Mouse (Mus musculus) fat pad, adult 2 months (tissue): ENCODE results near the gene Mfsd4b2.
"Not testable (repeated sequence)": the region's sequence is repeated elsewhere in the genome, so short reads cannot be mapped to it uniquely, and the experiment has no call there.

Experiments used
- DNase-seq: peaks from one replicate; pipeline ENCODE4 v3.0.0-alpha.2; 2011; ENCODE audit warnings: low read depth, low spot score; ENCODE audit errors: extremely low read depth

The Mfsd4b2 gene

DNA sequence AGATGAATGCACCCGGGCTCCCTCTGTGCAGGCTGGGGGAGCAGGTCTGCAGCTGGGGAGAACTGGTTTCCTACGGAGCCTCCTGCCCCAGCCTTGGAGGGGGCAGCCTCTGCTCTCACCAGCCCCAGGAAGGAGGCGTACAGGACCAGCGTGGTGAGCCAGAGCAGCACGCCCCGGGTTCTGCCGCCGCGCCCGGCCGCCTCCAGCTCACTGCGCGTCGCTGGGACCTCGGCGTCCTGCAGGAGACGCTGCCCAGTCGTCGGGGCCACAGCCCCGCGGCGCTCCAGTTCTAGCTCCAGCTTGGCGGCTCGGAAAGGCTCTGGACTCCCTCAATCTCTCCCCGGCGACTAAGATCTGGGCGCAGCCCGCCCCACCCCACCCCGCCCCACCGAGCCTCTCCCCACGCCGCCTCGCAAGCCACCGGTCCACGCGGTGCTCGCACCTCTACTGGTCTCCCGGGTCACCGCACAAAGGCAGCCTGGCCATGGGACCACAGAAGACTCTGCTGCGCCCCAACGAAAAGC is at the start of gene Mfsd4b2:
Mfsd4b2 (minus strand) TSS at position 308 of the 524 bp plus-strand sequence.
- no peak for DNase-seq

GRCm38 (mm10) chr10:39975771-39976170 is 49.0 kb upstream of the Mfsd4b2 start:
- no peak for DNase-seq

- DNase-seq, result no peak
Observed at GRCm38 (mm10) chr10:39974982-39975381, 48.3 kb upstream of the Mfsd4b2 start.

DNA sequence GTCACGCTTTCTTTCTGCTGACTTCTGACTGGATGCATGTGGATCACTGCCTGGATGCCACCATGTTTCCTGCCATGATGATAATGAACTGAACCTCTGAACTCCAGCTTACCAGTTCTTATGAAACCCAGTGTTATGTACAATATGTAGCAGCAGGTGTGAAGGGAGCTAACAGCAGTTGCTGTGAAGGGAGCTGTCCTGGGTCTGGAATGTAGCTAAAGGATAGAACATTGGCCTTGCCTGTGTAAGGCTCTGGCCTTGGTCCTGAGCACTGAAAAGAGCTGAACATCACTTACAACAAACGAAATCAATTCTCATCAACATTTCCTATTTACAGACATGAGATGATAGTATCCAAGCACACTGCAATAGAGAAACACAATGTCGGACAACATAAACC is 40.8 kb upstream of the Mfsd4b2 start:
- DNase-seq, result no peak

GRCm38 (mm10) chr10:39961906-39962305 is 35.2 kb upstream of the Mfsd4b2 start:
- DNase-seq, result no peak

- DNase-seq, result no peak
Observed at GRCm38 (mm10) chr10:39960441-39960822, 33.7 kb upstream of the Mfsd4b2 start.

DNA sequence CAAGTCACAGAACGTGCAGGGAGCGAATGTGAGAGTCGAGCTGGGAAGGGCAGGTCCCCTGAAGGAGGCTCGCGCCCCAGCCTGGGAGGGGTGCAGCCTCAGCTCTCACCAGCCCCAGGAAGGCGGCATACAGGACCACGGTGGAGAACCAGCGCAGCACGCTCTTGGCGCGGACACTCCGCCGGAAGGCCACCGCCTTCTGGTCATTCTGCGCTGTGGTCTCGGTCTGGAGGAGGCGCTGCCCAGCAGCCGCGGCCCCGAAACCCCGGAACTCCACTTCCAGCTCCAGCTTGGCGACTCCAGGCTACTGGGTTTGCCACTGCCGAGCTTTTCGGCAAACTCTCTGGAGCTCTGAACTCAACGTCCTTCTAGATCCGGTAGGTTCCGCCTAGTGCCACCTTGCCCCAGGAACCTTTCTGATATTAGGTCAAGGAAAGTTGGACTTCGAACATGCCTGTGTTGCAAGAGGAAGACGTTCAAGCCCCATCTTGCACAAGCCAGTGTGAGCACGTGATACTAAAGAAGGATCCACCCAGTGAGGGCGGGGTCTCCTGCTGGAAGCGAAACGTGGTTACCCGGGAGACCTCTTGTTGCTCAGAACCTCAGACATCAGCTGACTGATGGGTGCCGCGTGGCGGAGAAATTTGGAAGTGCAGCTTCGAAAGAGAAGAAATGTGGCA is 33.2 kb upstream of the Mfsd4b2 start, which contains the start of gene Mfsd4b3:
Mfsd4b3 (minus strand) TSS at position 393 of the 680 bp plus-strand sequence.
- DNase-seq, result peak; percentile 94

GRCm38 (mm10) chr10:39958266-39958665 is 31.5 kb upstream of the Mfsd4b2 start:
- no peak for DNase-seq

DNA sequence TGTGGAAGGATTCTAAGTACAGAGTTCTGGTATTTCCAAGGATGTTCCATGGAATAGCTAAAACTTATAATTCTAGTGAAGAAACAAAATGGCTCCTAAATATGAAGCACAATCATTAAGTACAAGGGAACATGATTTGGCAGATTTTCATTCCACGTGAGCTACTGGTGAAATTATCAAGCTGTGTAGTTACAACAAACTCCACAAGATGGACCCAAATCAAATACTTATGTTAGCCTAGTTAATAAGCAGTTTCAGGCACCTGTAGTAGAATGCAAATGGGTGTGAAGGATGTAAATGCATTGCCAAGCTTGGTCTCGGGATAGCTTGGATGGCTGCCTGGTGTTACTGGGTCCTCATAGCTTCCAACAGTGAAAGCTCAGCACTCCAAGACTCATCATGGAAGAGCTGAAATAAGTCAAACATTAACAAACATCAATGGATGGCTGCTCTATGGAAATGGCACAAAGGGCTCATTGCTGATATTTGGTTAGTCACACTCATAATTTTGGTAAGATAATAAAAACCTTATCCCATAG is 29.7 kb upstream of the Mfsd4b2 start:
- DNase-seq, result no peak

DNA sequence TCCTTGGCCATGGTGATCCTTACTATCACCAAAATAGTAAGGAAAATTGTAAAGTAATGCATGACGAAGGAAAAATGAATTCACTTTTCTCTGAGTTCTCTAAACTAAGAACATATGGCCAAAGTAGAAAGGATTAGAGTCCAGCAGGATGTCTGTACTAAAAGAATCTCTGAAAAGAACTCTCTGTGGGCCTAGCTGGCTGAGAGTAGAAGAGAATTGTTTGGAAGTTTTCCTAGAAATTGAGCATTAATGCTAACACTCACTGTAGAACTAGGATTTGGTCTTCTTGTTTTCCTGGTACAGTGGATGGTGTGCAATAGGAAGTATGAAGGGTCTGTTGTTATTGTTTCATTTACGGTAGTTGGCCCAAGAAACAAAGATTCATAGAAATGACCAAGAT is 28.4 kb upstream of the Mfsd4b2 start:
- no peak for DNase-seq

DNA sequence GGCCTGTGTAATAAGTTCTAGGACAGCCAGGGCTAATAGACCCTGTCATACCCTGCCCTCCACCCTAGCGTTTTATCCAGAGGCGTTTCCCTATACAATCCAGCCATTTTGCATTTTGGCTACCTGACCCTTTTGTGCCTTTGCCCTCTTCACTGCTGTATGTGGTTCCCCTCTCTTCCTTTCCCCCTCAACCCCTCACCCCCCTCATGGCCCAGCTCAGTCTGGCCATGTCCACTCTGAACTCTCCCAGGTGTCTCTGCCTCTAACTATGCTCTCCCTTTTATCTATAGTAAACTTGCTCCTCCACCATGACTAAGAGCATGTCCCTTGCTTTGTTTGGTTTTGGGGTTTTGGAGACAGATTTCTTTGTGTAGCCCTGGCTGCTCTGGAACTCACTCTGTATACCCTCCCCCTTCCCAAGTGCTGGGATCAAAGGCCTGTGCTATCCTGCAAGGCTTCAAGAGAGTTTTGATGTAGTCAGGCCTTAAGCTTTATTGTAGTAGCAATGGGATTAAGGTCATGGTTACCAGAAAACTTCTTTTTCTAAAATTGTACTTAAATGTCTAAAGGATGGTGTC is 22.7 kb upstream of the Mfsd4b2 start:
- DNase-seq, result no peak

GRCm38 (mm10) chr10:39947195-39947594 is 20.5 kb upstream of the Mfsd4b2 start:
- DNase-seq, result not testable (repeated sequence)

GRCm38 (mm10) chr10:39936553-39936952 is 9.8 kb upstream of the Mfsd4b2 start:
- no peak for DNase-seq

DNA sequence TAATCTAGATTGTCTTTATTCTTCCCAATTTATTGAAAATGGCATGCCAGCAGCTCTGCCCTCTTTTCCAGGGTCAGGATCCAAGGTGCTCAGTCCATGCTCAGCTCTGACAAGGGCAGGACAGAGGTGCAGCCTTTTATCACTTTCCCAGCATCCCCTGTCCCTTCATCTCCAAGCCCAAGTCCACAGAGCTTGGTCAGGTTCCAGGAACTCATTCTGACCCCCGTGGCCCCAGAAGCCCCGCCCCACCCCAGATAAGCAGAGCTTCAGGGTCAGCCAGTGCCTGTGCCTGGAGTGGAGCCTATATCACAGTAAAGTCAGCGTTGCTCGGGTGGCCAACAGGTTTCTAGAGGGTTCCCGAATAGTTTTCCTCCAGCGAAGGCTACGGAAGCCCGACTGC is 2.2 kb downstream of the Mfsd4b2 start:
- not testable (repeated sequence) for DNase-seq

- DNase-seq, result no peak
Observed at GRCm38 (mm10) chr10:39912616-39913015, 14.1 kb downstream of the Mfsd4b2 start.

DNA sequence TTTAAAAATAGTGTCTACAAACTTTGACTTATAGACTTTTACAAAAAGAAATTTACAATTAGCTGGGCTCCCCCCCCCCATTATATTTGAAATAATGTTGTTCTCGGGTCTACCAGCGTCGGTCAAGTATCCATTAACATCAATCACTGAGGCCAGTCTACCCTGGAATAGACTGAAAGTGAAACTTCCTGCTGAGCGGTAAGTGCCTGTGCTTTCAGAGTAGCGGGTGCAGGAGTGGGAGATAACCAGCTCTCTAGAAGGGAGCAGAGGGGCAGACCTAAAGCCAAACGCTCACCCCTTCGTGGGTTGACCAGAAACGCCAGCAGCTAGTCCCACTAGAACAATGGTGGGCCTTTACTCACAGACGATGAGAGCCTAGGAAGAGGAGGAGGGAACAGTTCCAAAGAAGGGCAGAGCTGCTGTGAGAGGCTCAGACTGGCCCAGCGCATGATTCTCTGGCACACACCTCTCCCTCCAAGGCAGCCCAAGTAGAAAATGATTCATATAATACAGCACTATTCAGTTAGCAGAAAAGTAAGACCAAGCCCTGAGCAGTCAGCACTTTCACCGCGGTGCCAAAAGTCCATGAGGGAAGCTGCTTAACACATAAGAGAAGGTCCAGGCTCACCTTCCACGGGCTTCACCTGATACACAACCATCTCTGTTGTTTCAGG is 17.8 kb downstream of the Mfsd4b2 start:
- DNase-seq, result no peak

- no peak for DNase-seq
Observed at GRCm38 (mm10) chr10:39906799-39907658, 19.7 kb downstream of the Mfsd4b2 start.

GRCm38 (mm10) chr10:39904191-39904590 is 22.5 kb downstream of the Mfsd4b2 start:
- DNase-seq, result no peak

- peak; percentile 67 for DNase-seq
Observed at GRCm38 (mm10) chr10:39898874-39899371, 27.8 kb downstream of the Mfsd4b2 start, which contains the start of gene Mfsd4b4. TSS of gene Mfsd4b4 (minus strand) at chr10:39899238.

- no peak for DNase-seq
Observed at GRCm38 (mm10) chr10:39896503-39896902, 30.2 kb downstream of the Mfsd4b2 start.
